ENCODE assay signal across 8 mouse cellular contexts in genomic region chr11:60027272-60027671, GRCm38 (mm10). TPM values are rescaled to one million over a fixed set of nuclear protein-coding genes. Genes with fewer than 3 reads are reported as not detected.
DNase-seq lines count a peak whose midpoint lies in the region; ATAC-seq and TF ChIP-seq lines count a peak whose summit lies in the region.

No protein-coding gene starts in this region.

- peaks cover 4% of the 10 kb centered on the region; the same call in 1 of the 2 replicates for H3K4me1 ChIP-seq in forebrain, embryonic 14.5 days (ENCODE audit: control insufficient read depth, insufficient read depth, low read length)
- H3K4me1 ChIP-seq in forebrain, embryonic 12.5 days: 0 out of 2 replicates have a peak, but pooled peaks cover 2% of the 10 kb centered on the region
- H3K4me1 ChIP-seq in hindbrain, postnatal 0 days (ENCODE audit: insufficient read depth, low read length): peaks cover 13% of the 10 kb centered on the region; the same call in 1 of the 2 replicates
- no peaks in the 10 kb centered on the region for H3K4me1 ChIP-seq in midbrain, embryonic 11.5 days (ENCODE audit: control insufficient read depth, insufficient read depth, low read length)

- no peaks in the 10 kb centered on the region for H3K9me3 ChIP-seq in forebrain, embryonic 14.5 days (replicated peaks; ENCODE audit: control insufficient read depth, low read length)
- H3K9me3 ChIP-seq in forebrain, embryonic 12.5 days: no peaks in the 10 kb centered on the region
- no peaks in the 10 kb centered on the region for H3K9me3 ChIP-seq in hindbrain, postnatal 0 days (ENCODE audit: low read length)
- no peaks in the 10 kb centered on the region for H3K9me3 ChIP-seq in midbrain, embryonic 11.5 days (ENCODE audit: control insufficient read depth, low read length)

- TF ChIP-seq CTCF in hindbrain, postnatal 0 days (IDR thresholded peaks at IDR 0.05; ENCODE audit: low read depth): peak; percentile 87

- no peaks in the 10 kb centered on the region for H3K36me3 ChIP-seq in forebrain, embryonic 14.5 days (ENCODE audit: control insufficient read depth, insufficient read depth, low read length)
- H3K36me3 ChIP-seq in forebrain, embryonic 12.5 days (replicated peaks): no peaks in the 10 kb centered on the region
- no peaks in the 10 kb centered on the region for H3K36me3 ChIP-seq in hindbrain, postnatal 0 days (ENCODE audit: insufficient read depth, low read length)
- H3K36me3 ChIP-seq in midbrain, embryonic 11.5 days (ENCODE audit: control insufficient read depth, insufficient read depth, low read length): no peaks in the 10 kb centered on the region

- no peak overlapping the region for H3K4me3 ChIP-seq in forebrain, embryonic 14.5 days (ENCODE audit: low read depth, low read length)
- H3K4me3 ChIP-seq in forebrain, embryonic 12.5 days (replicated peaks): no peak overlapping the region
- H3K4me3 ChIP-seq in hindbrain, postnatal 0 days (ENCODE audit: low read length): no peak overlapping the region
- H3K4me3 ChIP-seq in midbrain, embryonic 11.5 days (ENCODE audit: low read depth, low read length): no peak overlapping the region

- no peak overlapping the region for H3K4me2 ChIP-seq in forebrain, embryonic 14.5 days (ENCODE audit: low read length)
- H3K4me2 ChIP-seq in forebrain, embryonic 12.5 days: no peak overlapping the region
- no peak overlapping the region for H3K4me2 ChIP-seq in hindbrain, postnatal 0 days (ENCODE audit: low read depth, low read length)
- H3K4me2 ChIP-seq in midbrain, embryonic 11.5 days: no peak overlapping the region

- 0% methylated on average over 2 of the region's 2 CpGs for WGBS in forebrain, embryonic 14.5 days
- 7% methylated on average over 2 of the region's 2 CpGs for WGBS in forebrain, embryonic 12.5 days
- WGBS in hindbrain, postnatal 0 days: 4% methylated on average over 2 of the region's 2 CpGs
- WGBS in midbrain, embryonic 11.5 days: 3% methylated on average over 2 of the region's 2 CpGs

- H3K9ac ChIP-seq in forebrain, embryonic 14.5 days (ENCODE audit: low read length): no peak overlapping the region
- no peak overlapping the region for H3K9ac ChIP-seq in forebrain, embryonic 12.5 days
- H3K9ac ChIP-seq in hindbrain, postnatal 0 days (replicated peaks; ENCODE audit: low read length): no peak overlapping the region
- no peak overlapping the region for H3K9ac ChIP-seq in midbrain, embryonic 11.5 days (ENCODE audit: low read length)

- DNase-seq in forebrain, embryonic 14.5 days (ENCODE audit: low spot score): peak; percentile 76
- DNase-seq in c-Kit-positive CD71-negative TER-119-negative erythroid progenitor cells, embryonic 14.5 days (ENCODE audit: low read depth): peak; percentile 82
- peak; percentile 34 to 91 for DNase-seq in frontal cortex, adult 2 months (ENCODE audit: extremely low spot score in 1 of 2, low spot score in 1 of 2)
- DNase-seq in hindbrain, postnatal 0 days (ENCODE audit: low spot score): peak; percentile 78
- peak; percentile 59 for DNase-seq in left cerebral cortex, adult 11 months (ENCODE audit: low spot score)
- peak; percentile 98 for DNase-seq in midbrain, embryonic 11.5 days (ENCODE audit: low spot score, missing footprints)
- peak; percentile 24 to 69 for DNase-seq in spleen, adult 18-20 months

- no peaks in the 10 kb centered on the region for H3K27me3 ChIP-seq in forebrain, embryonic 14.5 days (replicated peaks; ENCODE audit: control insufficient read depth, insufficient read depth, low read length)
- no peaks in the 10 kb centered on the region for H3K27me3 ChIP-seq in forebrain, embryonic 12.5 days
- no peaks in the 10 kb centered on the region for H3K27me3 ChIP-seq in hindbrain, postnatal 0 days (ENCODE audit: insufficient read depth, low read length)
- no peaks in the 10 kb centered on the region for H3K27me3 ChIP-seq in midbrain, embryonic 11.5 days (ENCODE audit: control insufficient read depth, insufficient read depth, low read length)

- ATAC-seq in forebrain, embryonic 14.5 days: no peak
- no peak for ATAC-seq in forebrain, embryonic 12.5 days (ENCODE audit: low FRiP score)
- ATAC-seq in hindbrain, postnatal 0 days: no peak
- ATAC-seq in midbrain, embryonic 11.5 days (ENCODE audit: low FRiP score): no peak

- no peak overlapping the region for H3K27ac ChIP-seq in forebrain, embryonic 14.5 days (ENCODE audit: low read depth, low read length)
- no peak overlapping the region for H3K27ac ChIP-seq in forebrain, embryonic 12.5 days
- peak overlapping the region; percentile 77; the same call in 1 of the 2 replicates for H3K27ac ChIP-seq in hindbrain, postnatal 0 days
- no peak overlapping the region for H3K27ac ChIP-seq in midbrain, embryonic 11.5 days (ENCODE audit: low read depth, low read length)

RNA-seq across cellular contexts. Expression of gene Pemt, which starts 19.0 kb away (rescaled TPM):
- 7.3 and 9.4 TPM in 2 replicates for polyA plus RNA-seq in forebrain, embryonic 14.5 days (2014; fragmentation: Nextera tagmentation; extraction: Ambion mirVana)
- polyA plus RNA-seq in forebrain, embryonic 12.5 days (2016; fragmentation: Nextera tagmentation; extraction: Ambion mirVana): 5.4 and 6.3 TPM in 2 replicates
- 5.8 and 6.4 TPM in 2 replicates for polyA plus RNA-seq in frontal cortex, adult 2 months (2012; rRNA removed)
- total RNA-seq in hindbrain, postnatal 0 days (2014; rRNA removed): 14.5 and 15.3 TPM in 2 replicates
- polyA plus RNA-seq in hindbrain, postnatal 0 days (2015; fragmentation: Nextera tagmentation; extraction: Ambion mirVana): 12.6 and 12.9 TPM in 2 replicates
- 5.8 and 6.0 TPM in 2 replicates for polyA plus RNA-seq in midbrain, embryonic 11.5 days (2014; fragmentation: Nextera tagmentation; extraction: Ambion mirVana)

Comparison
In these comparisons a context has a peak if more than half of its experiments do, and no peak if none do; other contexts are left out.
1. DNase-seq: peak in every context shown above with its lines; median percentile 98 in midbrain, embryonic 11.5 days; 82 in c-Kit-positive CD71-negative TER-119-negative erythroid progenitor cells, embryonic 14.5 days; 78 in hindbrain, postnatal 0 days; 76 in forebrain, embryonic 14.5 days; 62 in frontal cortex, adult 2 months; 59 in left cerebral cortex, adult 11 months; 46 in spleen, adult 18-20 months.